Mouse (Mus musculus) small intestine, adult 2 months (tissue): ENCODE data around the gene Csk. TPM values are rescaled to one million over a fixed set of nuclear protein-coding genes. Genes with fewer than 3 reads are reported as not detected.

Source experiments
- H3K27ac ChIP-seq: fragments of 200-500 bp; 2 replicates; pipeline ENCODE4 v1.5.1; 2012; ENCODE audit warnings: low read depth, low read length, control low read depth, inconsistent platforms; ENCODE audit not compliant: insufficient read depth
- H3K27me3 ChIP-seq: fragments of 200-500 bp; 2 replicates; pipeline ENCODE4 v1.6.1; 2012; ENCODE audit warnings: mild to moderate bottlenecking, moderate library complexity, low read length, inconsistent platforms; ENCODE audit not compliant: control insufficient read depth, insufficient read depth
- H3K36me3 ChIP-seq: fragments of 200-500 bp; 2 replicates; pipeline ENCODE4 v1.6.1; 2012; ENCODE audit warnings: mild to moderate bottlenecking, low read length, control low read depth, inconsistent platforms; ENCODE audit not compliant: control insufficient read depth, insufficient read depth
- H3K4me1 ChIP-seq: fragments of 200-500 bp; 2 replicates; pipeline ENCODE4 v1.6.1; 2012; ENCODE audit warnings: low read length, inconsistent platforms, mixed read lengths; ENCODE audit not compliant: control insufficient read depth, insufficient read depth, insufficient read length
- H3K4me3 ChIP-seq: fragments of 200-500 bp; 2 replicates; pipeline ENCODE4 v1.5.1; 2012; ENCODE audit warnings: low read depth, mild to moderate bottlenecking, control low read depth, inconsistent platforms, low read length, moderate library complexity
- CTCF ChIP-seq: fragments of 200-500 bp; IDR thresholded peaks from 2 replicates; pipeline ENCODE4 v1.5.1; 2012; ENCODE audit warnings: low read depth, mild to moderate bottlenecking, control low read depth, inconsistent platforms, low read length, moderate library complexity, mixed read lengths; ENCODE audit not compliant: insufficient replicate concordance, insufficient read length; ENCODE audit errors: extremely low read depth
- POLR2A ChIP-seq: fragments of 200-500 bp; IDR thresholded peaks from 2 replicates; pipeline ENCODE4 v1.6.1; 2012; ENCODE audit warnings: low read depth, mild to moderate bottlenecking, control low read depth, inconsistent platforms, low read length, moderate library complexity
- WGBS: fragments of 180-500 bp; shearing (Covaris S2); methylation state at CpG from one replicate; pipeline ENCODE4 v1.1.7; 2018; 5-methylcytosine and 5-hydroxymethylcytosine counted together
- polyA plus RNA-seq: library from polyadenylated mRNA; depleted of rRNA; stranded (reverse); fragments of >200 nt; gene quantifications from 2 replicates; pipeline ENCODE4 v1.2.3, GENCODE M21; 2012

The Csk gene
- polyA plus RNA-seq, 1 experiment: 95.9 TPM

- Histone ChIP-seq H3K27ac (no peak overlapping the region), H3K4me1 (peaks cover 11% of the 10 kb centered on the region), H3K36me3 (0 out of 2 replicates have a peak, but pooled peaks cover under 1% of the 10 kb centered on the region), H3K27me3 (peaks cover 5% of the 10 kb centered on the region), H3K4me3 (no peak overlapping the region)
- TF ChIP-seq POLR2A: no peak
- 14% methylated on average over 2 of the region's 2 CpGs for WGBS
Measured at GRCm38 (mm10) chr9:57601353-57601706, 52.1 kb downstream of the Csk start.

- Histone ChIP-seq H3K36me3 (peaks cover 3% of the 10 kb centered on the region; the same call in 1 of the 2 replicates), H3K27ac (no peak overlapping the region), H3K4me3 (no peak overlapping the region), H3K4me1 (peaks cover 9% of the 10 kb centered on the region), H3K27me3 (peaks cover under 1% of the 10 kb centered on the region; the same call in 1 of the 2 replicates)
- TF ChIP-seq CTCF: no peak
- TF ChIP-seq POLR2A: no peak
- WGBS: 23% methylated on average over 3 of the region's 3 CpGs
Measured at GRCm38 (mm10) chr9:57600620-57601352, 52.6 kb downstream of the Csk start.

GRCm38 (mm10) chr9:57598851-57599563 is 54.4 kb downstream of the Csk start:
- TF ChIP-seq CTCF (no peak), POLR2A (no peak)
- H3K27me3 ChIP-seq: no peaks in the 10 kb centered on the region
- H3K4me3 ChIP-seq: no peak overlapping the region
- WGBS: 74% methylated on average over 8 of the region's 8 CpGs
- no peak overlapping the region for H3K27ac ChIP-seq
- H3K4me1 ChIP-seq: peaks cover 14% of the 10 kb centered on the region
- H3K36me3 ChIP-seq: peaks cover 18% of the 10 kb centered on the region

GRCm38 (mm10) chr9:57597929-57598382 is 55.5 kb downstream of the Csk start:
- WGBS: 56% methylated on average over 4 of the region's 4 CpGs
- TF ChIP-seq CTCF: no peak
- peaks cover 24% of the 10 kb centered on the region for H3K36me3 ChIP-seq
- peaks cover 20% of the 10 kb centered on the region for H3K4me1 ChIP-seq
- H3K27me3 ChIP-seq: no peaks in the 10 kb centered on the region
- H3K4me3 ChIP-seq: no peak overlapping the region
- H3K27ac ChIP-seq: no peak overlapping the region

- Histone ChIP-seq H3K36me3 (peaks cover 31% of the 10 kb centered on the region), H3K4me3 (no peak overlapping the region), H3K27me3 (no peaks in the 10 kb centered on the region), H3K4me1 (peaks cover 20% of the 10 kb centered on the region), H3K27ac (no peak overlapping the region)
- 88% methylated on average over 8 of the region's 8 CpGs for WGBS
- TF ChIP-seq CTCF (no peak), POLR2A (no peak)
Measured at GRCm38 (mm10) chr9:57597265-57597664, 56.2 kb downstream of the Csk start.

GRCm38 (mm10) chr9:57594174-57594509 is 59.3 kb downstream of the Csk start:
- H3K27ac ChIP-seq: peak overlapping the region; percentile 76
- H3K27me3 ChIP-seq: no peaks in the 10 kb centered on the region
- H3K4me3 ChIP-seq: peak overlapping the region; percentile 42
- WGBS: 61% methylated on average over 9 of the region's 9 CpGs
- H3K4me1 ChIP-seq: peaks cover 11% of the 10 kb centered on the region
- TF ChIP-seq CTCF (no peak), POLR2A (no peak)
- peaks cover 35% of the 10 kb centered on the region for H3K36me3 ChIP-seq

- Histone ChIP-seq H3K36me3 (peaks cover 35% of the 10 kb centered on the region), H3K27ac (peak overlapping the region; percentile 76), H3K27me3 (no peaks in the 10 kb centered on the region), H3K4me3 (peak overlapping the region; percentile 42), H3K4me1 (peaks cover 13% of the 10 kb centered on the region)
- WGBS: 54% methylated on average over 12 of the region's 12 CpGs
- TF ChIP-seq CTCF: no peak
- TF ChIP-seq POLR2A: no peak
Measured at GRCm38 (mm10) chr9:57593454-57594173, 59.8 kb downstream of the Csk start.
